Mouse (Mus musculus) lung, adult 2 months (tissue): ENCODE measurements at regions not wholly inside any gene's neighbourhood (a gene's known extent, or its start where the extent isn't known, plus 50 kb on each side); places are given as distances from the start of the nearest gene placed in this dataset.

Experiments used
- DNase-seq: peaks from one replicate; pipeline ENCODE4 v3.0.0; 2022
- H3K4me1 ChIP-seq: fragments of 200-500 bp; 2 replicates; pipeline ENCODE4 v1.6.1; 2011; ENCODE audit warnings: low read length; ENCODE audit not compliant: control insufficient read depth, insufficient read depth
- H3K4me3 ChIP-seq: fragments of 200-500 bp; replicated peaks from 2 replicates; pipeline ENCODE3; 2011; ENCODE audit warnings: low read depth, mild to moderate bottlenecking, control low read depth, low read length; ENCODE audit errors: extremely low read depth
- CTCF ChIP-seq: fragments of 200-500 bp; IDR thresholded peaks from 2 replicates; pipeline ENCODE4 v1.5.1; 2011; ENCODE audit warnings: mild to moderate bottlenecking, low read length, control low read depth; ENCODE audit not compliant: insufficient read depth
- POLR2A ChIP-seq: fragments of 200-500 bp; IDR thresholded peaks from 2 replicates; pipeline ENCODE4 v1.6.1; 2011; ENCODE audit warnings: low read depth, mild to moderate bottlenecking, control low read depth, low read length, borderline replicate concordance; ENCODE audit errors: extremely low read depth
- WGBS: fragments of 180-500 bp; shearing (Covaris S2); methylation state at CpG from one replicate; pipeline ENCODE4 v1.1.7; 2018; 5-methylcytosine and 5-hydroxymethylcytosine counted together

GRCm38 (mm10) chrX:142571772-142572171 lies 109.4 kb upstream of the Tmem164 start:
- no peaks in the 10 kb centered on the region for H3K4me1 ChIP-seq

GRCm38 (mm10) chrX:142574022-142574421 lies 107.2 kb upstream of the Tmem164 start:
- no peak overlapping the region for H3K4me3 ChIP-seq
- WGBS = 84% methylated on average over 4 of the region's 4 CpGs
- no peak for DNase-seq
- TF ChIP-seq CTCF (no peak), POLR2A (no peak)
- no peaks in the 10 kb centered on the region for H3K4me1 ChIP-seq

More at GRCm38 (mm10) chrX:142571772-142572171, 109.4 kb upstream of the Tmem164 start:
- TF ChIP-seq CTCF (no peak), POLR2A (no peak)
- no peak for DNase-seq
- no peak overlapping the region for H3K4me3 ChIP-seq

- H3K4me3 ChIP-seq = no peak overlapping the region
- TF ChIP-seq CTCF = no peak
- TF ChIP-seq POLR2A = no peak
- WGBS = 59% methylated on average over 10 of the region's 10 CpGs
- DNase-seq = no peak
- H3K4me1 ChIP-seq = no peaks in the 10 kb centered on the region
Measured at GRCm38 (mm10) chrX:142574945-142575710, 106.1 kb upstream of the Tmem164 start.

- 82% methylated on average over 3 of the region's 3 CpGs for WGBS
- no peak for TF ChIP-seq POLR2A
- TF ChIP-seq CTCF = no peak
- DNase-seq = no peak
- no peak overlapping the region for H3K4me3 ChIP-seq
- no peaks in the 10 kb centered on the region for H3K4me1 ChIP-seq
Measured at GRCm38 (mm10) chrX:142576127-142576526, 105.1 kb upstream of the Tmem164 start.

GRCm38 (mm10) chrX:142577449-142578081 lies 103.6 kb upstream of the Tmem164 start:
- TF ChIP-seq CTCF (no peak), POLR2A (no peak)
- H3K4me3 ChIP-seq = no peak overlapping the region
- 51% methylated on average over 6 of the region's 6 CpGs for WGBS
- no peaks in the 10 kb centered on the region for H3K4me1 ChIP-seq
- no peak for DNase-seq

- Histone ChIP-seq H3K4me1 (no peaks in the 10 kb centered on the region), H3K4me3 (no peak overlapping the region)
- 51% methylated on average over 2 of the region's 2 CpGs for WGBS
- TF ChIP-seq CTCF (no peak), POLR2A (no peak)
- DNase-seq = no peak
Measured at GRCm38 (mm10) chrX:142585281-142585680, 95.9 kb upstream of the Tmem164 start.

- no peak overlapping the region for H3K4me3 ChIP-seq
- no peak for TF ChIP-seq CTCF
- TF ChIP-seq POLR2A = no peak
- WGBS = 82% methylated on average over 2 of the region's 2 CpGs
- no peaks in the 10 kb centered on the region for H3K4me1 ChIP-seq
- DNase-seq = no peak
Measured at GRCm38 (mm10) chrX:142599377-142599776, 81.8 kb upstream of the Tmem164 start.

- TF ChIP-seq CTCF (no peak), POLR2A (no peak)
- Histone ChIP-seq H3K4me3 (no peak overlapping the region), H3K4me1 (no peaks in the 10 kb centered on the region)
- no peak for DNase-seq
- 77% methylated on average over 1 of the region's 1 CpGs for WGBS
Measured at GRCm38 (mm10) chrX:142600782-142601181, 80.4 kb upstream of the Tmem164 start.

GRCm38 (mm10) chrX:142605088-142605487 lies 76.1 kb upstream of the Tmem164 start:
- 79% methylated on average over 3 of the region's 3 CpGs for WGBS
- Histone ChIP-seq H3K4me1 (no peaks in the 10 kb centered on the region), H3K4me3 (no peak overlapping the region)
- TF ChIP-seq CTCF (no peak), POLR2A (no peak)
- DNase-seq = no peak
